Mouse (Mus musculus): ENCODE data around the gene Rsl1d1.
A peak's percentile ranks its signal among the peaks of the same experiment; 100 is the strongest.

Rsl1d1 gene

GRCm38 (mm10) chr16:11157721-11158120, 45.4 kb downstream of the Rsl1d1 start:
- DNase-seq (ENCODE audit: low read depth): peak; percentile 69

- peak; percentile 42 for DNase-seq (ENCODE audit: low read depth)
Observed at GRCm38 (mm10) chr16:11154500-11154899, 48.6 kb downstream of the Rsl1d1 start.

- DNase-seq (ENCODE audit: low read depth): peak; percentile 49
Observed at GRCm38 (mm10) chr16:11143706-11144483, 59.2 kb downstream of the Rsl1d1 start.

All from induced T-regulatory cell, adult 2 months (primary cell).